Mouse (Mus musculus) small intestine, adult 2 months (tissue): Measurements from ENCODE around the gene Helb.

Experiments
- CTCF ChIP-seq: fragments of 200-500 bp; IDR thresholded peaks from 2 replicates; pipeline ENCODE4 v1.5.1; 2012; ENCODE audit warnings: low read depth, mild to moderate bottlenecking, control low read depth, inconsistent platforms, low read length, moderate library complexity, mixed read lengths; ENCODE audit not compliant: insufficient replicate concordance, insufficient read length; ENCODE audit errors: extremely low read depth
- POLR2A ChIP-seq: fragments of 200-500 bp; IDR thresholded peaks from 2 replicates; pipeline ENCODE4 v1.6.1; 2012; ENCODE audit warnings: low read depth, mild to moderate bottlenecking, control low read depth, inconsistent platforms, low read length, moderate library complexity

- no peak for TF ChIP-seq CTCF
- TF ChIP-seq POLR2A, result no peak
Observed at GRCm38 (mm10) chr10:120151672-120152071, 38.9 kb upstream of the Helb start.
